Mouse (Mus musculus) layer of hippocampus, postnatal 14 days (tissue): ENCODE data around the gene Zfp507. TPM values are rescaled to one million over a fixed set of nuclear protein-coding genes. Genes with fewer than 3 reads are reported as not detected.

Source experiments
- DNase-seq, 2 experiments: peaks; one replicate each; pipeline ENCODE4 v3.0.0; 2021 to 2022; ENCODE audit warnings: low spot score in 2 of 2, mixed read lengths in 1 of 2
- long read RNA-seq, 2 experiments: library from polyadenylated mRNA; stranded (forward); transcript quantifications; one replicate each; pipeline ENCODE4 v2.0.0; 2021
- total RNA-seq, 2 experiments: library from RNA; stranded (reverse); gene quantifications; 2 replicates each; pipeline ENCODE4 v1.2.3; 2021

The Zfp507 gene
- total RNA-seq = 10 to 100 TPM; 28.3 to 30.5 TPM
- long read RNA-seq, experiment 1, partial matches to known transcripts = 0 of 2 reads
- long read RNA-seq, experiment 1, other reads (novel, unspliced or antisense) = 2 of 2 reads
- long read RNA-seq, experiment 2, full-length matches to known transcripts = 4 of 7 reads
- long read RNA-seq, experiment 2, partial matches to known transcripts = 0 of 7 reads
- long read RNA-seq, experiment 2, other reads (novel, unspliced or antisense) = 3 of 7 reads

- peak; percentile 84 to 88 for DNase-seq
These were observed at the start of gene Zfp507 for GRCm38 (mm10) chr7:35802906-35803595. Zfp507 (minus strand) TSS chr7:35803003.

- no peak for DNase-seq
These were observed 47.6 kb upstream of the Zfp507 start for GRCm38 (mm10) chr7:35850426-35850825.

- DNase-seq = no peak
These were observed 45.7 kb upstream of the Zfp507 start for GRCm38 (mm10) chr7:35848526-35848925.

- no peak for DNase-seq
These were observed 37.7 kb upstream of the Zfp507 start for GRCm38 (mm10) chr7:35840504-35840903.

- DNase-seq = peak; percentile 10 to 11
These were observed 34.0 kb upstream of the Zfp507 start for GRCm38 (mm10) chr7:35836851-35837250.

- no peak for DNase-seq
These were observed 33.6 kb upstream of the Zfp507 start for GRCm38 (mm10) chr7:35836415-35836814.

- DNase-seq = no peak
These were observed 27.3 kb upstream of the Zfp507 start for GRCm38 (mm10) chr7:35830119-35830518.

GRCm38 (mm10) chr7:35823906-35824305 is 21.1 kb upstream of the Zfp507 start:
- DNase-seq = peak in 1 of 2 experiments; percentile 39

- DNase-seq = no peak
These were observed 19.5 kb upstream of the Zfp507 start for GRCm38 (mm10) chr7:35822320-35822719.

GRCm38 (mm10) chr7:35821357-35821756 is 18.6 kb upstream of the Zfp507 start:
- DNase-seq = no peak

- no peak for DNase-seq
These were observed 16.7 kb upstream of the Zfp507 start for GRCm38 (mm10) chr7:35819486-35819885.

- DNase-seq = no peak
These were observed 12.2 kb upstream of the Zfp507 start for GRCm38 (mm10) chr7:35814759-35815551.

- no peak for DNase-seq
These were observed 10.5 kb upstream of the Zfp507 start for GRCm38 (mm10) chr7:35813306-35813705.

GRCm38 (mm10) chr7:35810736-35811135 is 7.9 kb upstream of the Zfp507 start:
- no peak for DNase-seq

- no peak for DNase-seq
These were observed 1.4 kb upstream of the Zfp507 start for GRCm38 (mm10) chr7:35804206-35804605.

- DNase-seq = no peak
These were observed 450 bp downstream of the Zfp507 start for GRCm38 (mm10) chr7:35802201-35802905.

- DNase-seq = no peak
These were observed 6.7 kb downstream of the Zfp507 start for GRCm38 (mm10) chr7:35796123-35796522.

- no peak for DNase-seq
These were observed 8.6 kb downstream of the Zfp507 start for GRCm38 (mm10) chr7:35794145-35794664.

- no peak for DNase-seq
These were observed 10.5 kb downstream of the Zfp507 start for GRCm38 (mm10) chr7:35792150-35792848.

GRCm38 (mm10) chr7:35790926-35791325 is 11.9 kb downstream of the Zfp507 start:
- DNase-seq = no peak
